Mouse (Mus musculus) CH12.LX (cell line): ENCODE data around the gene Hist1h3c. TPM values are rescaled to one million over a fixed set of nuclear protein-coding genes. Genes with fewer than 3 reads are reported as not detected.
"Not testable (repeated sequence)": the region's sequence is repeated elsewhere in the genome, so short reads cannot be mapped to it uniquely, and the experiment has no call there.

Experiments used
- DNase-seq: peaks from one replicate; pipeline ENCODE4 v3.0.0-alpha.2; 2013; ENCODE audit errors: extremely low read depth
- H3K27ac ChIP-seq: 2 replicates; pipeline ENCODE4 v1.5.1; 2012; ENCODE audit warnings: low read depth, mild to moderate bottlenecking, control low read depth, moderate library complexity; ENCODE audit not compliant: insufficient read depth
- H3K27me3 ChIP-seq: replicated peaks from 2 replicates; pipeline ENCODE3; 2012; ENCODE audit warnings: inconsistent platforms
- H3K36me3 ChIP-seq, 2 experiments: replicated peaks in 1 of 2; 2 replicates each; pipeline versions ENCODE3 to v1.6.1; 2012; ENCODE audit warnings: inconsistent platforms in 1 of 2, low read length in 1 of 2, mild to moderate bottlenecking in 1 of 2, mixed read lengths in 1 of 2, moderate library complexity in 1 of 2; ENCODE audit not compliant: control insufficient read depth in 1 of 2, insufficient read depth in 1 of 2
- H3K4me1 ChIP-seq, 2 experiments: 2 replicates each; pipeline ENCODE4 v1.6.1; 2012; ENCODE audit warnings: inconsistent platforms in 1 of 2, moderate library complexity in 1 of 2; ENCODE audit not compliant: insufficient read depth in 2 of 2, control insufficient read depth in 1 of 2
- H3K4me2 ChIP-seq: 2 replicates; pipeline ENCODE4 v1.6.1; 2012; ENCODE audit warnings: low read depth, mild to moderate bottlenecking, control low read depth; ENCODE audit not compliant: poor library complexity, insufficient read depth, severe bottlenecking
- H3K4me3 ChIP-seq, 3 experiments: fragments of 150-350 bp in 1 of 3; sonication (generic) in 1 of 3; replicated peaks in 1 of 3; 2 replicates each; pipeline versions ENCODE3 to v1.5.1; 2011 to 2012; ENCODE audit warnings: low read depth in 2 of 3, low read length in 2 of 3, mild to moderate bottlenecking in 2 of 3, moderate library complexity in 2 of 3, control low read depth in 1 of 3, improper control_type of control experiment in 1 of 3, inconsistent platforms in 1 of 3, mixed read lengths in 1 of 3; ENCODE audit not compliant: poor library complexity in 1 of 3
- H3K79me2 ChIP-seq: replicated peaks from 2 replicates; pipeline ENCODE4 v1.6.1; 2012; ENCODE audit warnings: mild to moderate bottlenecking, moderate library complexity; ENCODE audit not compliant: control insufficient read depth, poor library complexity, insufficient read depth, severe bottlenecking; ENCODE audit errors: extremely low read depth
- H3K9ac ChIP-seq: 2 replicates; pipeline ENCODE4 v1.6.1; 2012; ENCODE audit warnings: low read depth, mild to moderate bottlenecking, control low read depth, moderate library complexity; ENCODE audit not compliant: insufficient read depth
- H3K9me3 ChIP-seq: replicated peaks from 2 replicates; pipeline ENCODE3; 2012; ENCODE audit warnings: low read length, inconsistent platforms, mixed read lengths
- BHLHE40 ChIP-seq: IDR thresholded peaks from 2 replicates; pipeline ENCODE4 v1.6.1; 2011; ENCODE audit warnings: mild to moderate bottlenecking, low read depth, low read length, improper control_type of control experiment
- CHD2 ChIP-seq: IDR thresholded peaks from 2 replicates; pipeline ENCODE4 v1.6.1; 2011; ENCODE audit warnings: low read length, improper control_type of control experiment
- CTCF ChIP-seq, 2 experiments: IDR thresholded peaks in 1 of 2; conservative IDR thresholded peaks in 1 of 2; 2 replicates each; pipeline ENCODE4 v1.5.1; 2011 to 2012; ENCODE audit warnings: low read depth in 2 of 2, low read length in 2 of 2, improper control_type of control experiment in 1 of 2, inconsistent platforms in 1 of 2, mild to moderate bottlenecking in 1 of 2, moderate library complexity in 1 of 2
- E2F4 ChIP-seq: IDR thresholded peaks from 2 replicates; pipeline ENCODE4 v1.6.1; 2011; ENCODE audit warnings: low read depth, low read length, improper control_type of control experiment; ENCODE audit not compliant: insufficient replicate concordance
- ELF1 ChIP-seq: IDR thresholded peaks from 2 replicates; pipeline ENCODE4 v1.6.1; 2014; ENCODE audit warnings: low read depth, mild to moderate bottlenecking, inconsistent platforms, low read length, improper control_type of control experiment
- ETS1 ChIP-seq: conservative IDR thresholded peaks from 2 replicates; pipeline ENCODE4 v1.6.1; 2012; ENCODE audit warnings: low read depth, mild to moderate bottlenecking, inconsistent platforms, low read length, improper control_type of control experiment, moderate library complexity
- GABPA ChIP-seq: IDR thresholded peaks from 2 replicates; pipeline ENCODE4 v1.6.1; 2012; ENCODE audit warnings: low read depth, low read length, improper control_type of control experiment, inconsistent platforms; ENCODE audit not compliant: insufficient replicate concordance
- HCFC1 ChIP-seq: IDR thresholded peaks from 2 replicates; pipeline ENCODE4 v1.6.1; 2012; ENCODE audit warnings: low read depth, mild to moderate bottlenecking, inconsistent platforms, low read length, improper control_type of control experiment
- IRF4 ChIP-seq: IDR thresholded peaks from 2 replicates; pipeline ENCODE4 v1.6.1; 2014; ENCODE audit warnings: low read depth, mild to moderate bottlenecking, inconsistent platforms, low read length, improper control_type of control experiment
- KAT2A ChIP-seq: IDR thresholded peaks from 2 replicates; pipeline ENCODE4 v1.6.1; 2012; ENCODE audit warnings: low read length, improper control_type of control experiment, inconsistent platforms; ENCODE audit not compliant: insufficient replicate concordance
- MAX ChIP-seq: IDR thresholded peaks from 2 replicates; pipeline ENCODE4 v1.6.1; 2011; ENCODE audit warnings: low read length, improper control_type of control experiment
- MEF2A ChIP-seq: IDR thresholded peaks from 2 replicates; pipeline ENCODE4 v1.6.1; 2014; ENCODE audit warnings: low read depth, mild to moderate bottlenecking, inconsistent platforms, low read length, improper control_type of control experiment, borderline replicate concordance
- PAX5 ChIP-seq: IDR thresholded peaks from 2 replicates; pipeline ENCODE4 v1.6.1; 2012; ENCODE audit warnings: low read length, inconsistent platforms, mixed read lengths
- POLR2A ChIP-seq: IDR thresholded peaks from 2 replicates; pipeline ENCODE4 v1.6.1; 2011; ENCODE audit warnings: low read depth, mild to moderate bottlenecking, improper control_type of control experiment, low read length
- POLR2AphosphoS2 ChIP-seq: IDR thresholded peaks from 2 replicates; pipeline ENCODE4 v1.6.1; 2011; ENCODE audit warnings: low read depth, low read length, improper control_type of control experiment
- RAD21 ChIP-seq: IDR thresholded peaks from 2 replicates; pipeline ENCODE4 v1.6.1; 2011; ENCODE audit warnings: low read depth, mild to moderate bottlenecking, low read length, improper control_type of control experiment, moderate library complexity
- SMC3 ChIP-seq: IDR thresholded peaks from 2 replicates; pipeline ENCODE4 v1.6.1; 2011; ENCODE audit warnings: low read depth, low read length, improper control_type of control experiment
- TBP ChIP-seq: conservative IDR thresholded peaks from 2 replicates; pipeline ENCODE4 v1.6.1; 2011; ENCODE audit warnings: low read depth, low read length, improper control_type of control experiment
- ZC3H11A ChIP-seq: IDR thresholded peaks from 2 replicates; pipeline ENCODE4 v1.6.1; 2012; ENCODE audit warnings: low read depth, mild to moderate bottlenecking, inconsistent platforms, low read length, improper control_type of control experiment
- ZMIZ1 ChIP-seq: IDR thresholded peaks from 2 replicates; pipeline ENCODE4 v1.6.1; 2012; ENCODE audit warnings: low read depth, mild to moderate bottlenecking, inconsistent platforms, low read length, improper control_type of control experiment
- dilution Hi-C: fragments of 300-500 bp; cut with MboI; formaldehyde crosslinking; loops from 2 replicates; pipeline ENCODE4 v1.14.3; 2020; ENCODE audit warnings: low sequenced_read_pairs; ENCODE audit not compliant: extremely low pct_unique_long_range_greater_than_20kb, extremely low pct_ligation_motif_present
- in situ Hi-C: fragments of 300-500 bp; cut with MboI; formaldehyde crosslinking; loops from 3 replicates; pipeline ENCODE4 v1.14.3; 2019; ENCODE audit warnings: low sequenced_read_pairs, low pct_ligation_motif_present, low pct_unique_long_range_greater_than_20kb, mixed read lengths
- polyA plus RNA-seq: library from polyadenylated mRNA; unstranded; fragments of >175 nt; gene quantifications from 2 replicates; pipeline ENCODE4 v1.2.1, GENCODE M21; 2012; ENCODE audit warnings: low read depth; ENCODE audit not compliant: insufficient read length
- total RNA-seq, 2 experiments: library from RNA; depleted of rRNA; stranded (reverse); fragments of 300-350 nt in 1 of 2; fragments of >200 nt in 1 of 2; gene quantifications; 2 replicates each; pipeline ENCODE4 v1.2.3; 2012 to 2014

Gene Hist1h3c
- total and polyA plus RNA-seq, 3 experiments, result 7.3 to 1,847 (median 73.1) TPM

- TF ChIP-seq POLR2AphosphoS2, result no peak
- TF ChIP-seq SMC3, result no peak
- TF ChIP-seq CTCF (conservative IDR thresholded peaks at IDR 0.05 in 1 of 2, IDR thresholded peaks at IDR 0.05 in 1 of 2; ENCODE audit: low read depth in 2 of 2, low read length in 2 of 2), result no peak
- no peak for TF ChIP-seq GABPA
- no peak for TF ChIP-seq POLR2A
- peak; percentile 90 for TF ChIP-seq IRF4
- peak; percentile 37; the same call in 1 of the 2 replicates for TF ChIP-seq ETS1
- no peak for TF ChIP-seq RAD21
- no peak for TF ChIP-seq E2F4
- no peak for TF ChIP-seq ZMIZ1
- no peak for TF ChIP-seq ELF1
- TF ChIP-seq MAX, result no peak
- TF ChIP-seq TBP, result 0 out of 2 replicates have a peak, but pooled peaks have one; percentile 50
- peak; percentile 67 for TF ChIP-seq MEF2A
- peak; percentile 45; the same call in 1 of the 2 replicates for TF ChIP-seq CHD2
- TF ChIP-seq KAT2A, result no peak
- no peak for TF ChIP-seq HCFC1
- TF ChIP-seq ZC3H11A, result no peak
These were observed 39.5 kb downstream of the Hist1h3c start (continued) for GRCm38 (mm10) chr13:23705751-23706356.

GRCm38 (mm10) chr13:23702801-23703200 is 42.6 kb downstream of the Hist1h3c start:
- H3K4me3 ChIP-seq, H3K27ac ChIP-seq, DNase-seq, H3K9me3 ChIP-seq, H3K4me2 ChIP-seq, H3K9ac ChIP-seq, dilution Hi-C loops, H3K36me3 ChIP-seq, H3K27me3 ChIP-seq, H3K79me2 ChIP-seq: not testable (repeated sequence)
- H3K4me1 ChIP-seq, result peaks cover 14 to 75% of the 10 kb centered on the region in 2 experiments
- in situ Hi-C loops, result loop anchor here (5.0 kb wide), 1 partner anchor 34 kb away; the partner anchor contains the start of gene Hist1h1c

- dilution Hi-C loops, result no loop called here
- Histone ChIP-seq H3K36me3 (no peaks in the 10 kb centered on the region), H3K4me1 (peaks cover 14 to 74% of the 10 kb centered on the region in 2 experiments), H3K27me3 (no peaks in the 10 kb centered on the region), H3K9me3 (no peaks in the 10 kb centered on the region), H3K4me3 (no peak overlapping the region), H3K9ac (no peak overlapping the region), H3K4me2 (no peak overlapping the region), H3K27ac (no peak overlapping the region), H3K79me2 (no peaks in the 10 kb centered on the region)
- in situ Hi-C loops, result loop anchor here (5.0 kb wide), 1 partner anchor 35 kb away; the partner anchor contains the start of gene Hist1h1c
- TF ChIP-seq BHLHE40 (peak; percentile 73), PAX5 (no peak)
- DNase-seq, result no peak
These were observed 43.2 kb downstream of the Hist1h3c start for GRCm38 (mm10) chr13:23702220-23702619.
